Mouse (Mus musculus): ENCODE data around the gene Slc45a2.

- TF ChIP-seq POLR2A (IDR thresholded peaks at IDR 0.05; ENCODE audit: low read depth, low read length) (no peak), CTCF (IDR thresholded peaks at IDR 0.05; ENCODE audit: extremely low read depth, insufficient read depth, insufficient read length, insufficient replicate concordance) (no peak)
Measured at GRCm38 (mm10) chr15:10962601-10963000, 37.9 kb upstream of the Slc45a2 start.
